Mouse (Mus musculus) lung, postnatal 25 days (tissue): ENCODE data around the gene B9d1.

Experiments used
- DNase-seq: peaks from one replicate; pipeline ENCODE4 v3.0.0; 2022; ENCODE audit warnings: low spot score

B9d1 gene

DNA sequence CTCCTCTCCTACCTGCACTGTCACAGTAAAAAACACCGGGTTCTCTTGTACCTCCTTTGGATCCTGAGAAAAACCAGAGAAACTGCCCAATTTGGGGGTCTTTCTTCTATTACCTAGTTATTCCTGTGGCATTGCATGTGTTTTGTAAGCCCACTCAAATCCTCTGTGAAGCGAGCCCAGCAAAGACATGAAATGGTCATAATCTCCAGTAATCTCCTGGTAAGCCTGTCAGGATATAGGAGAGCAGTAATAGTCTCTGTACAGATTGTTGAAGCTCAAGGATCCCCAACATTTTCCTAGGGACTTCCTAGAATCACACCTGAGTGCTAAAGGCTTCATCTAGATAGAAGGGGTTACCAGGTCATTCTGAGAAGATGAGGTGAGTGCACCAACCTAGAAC, 36.2 kb downstream of the B9d1 start:
- no peak for DNase-seq

GRCm38 (mm10) chr11:61545586-61545985, 40.6 kb downstream of the B9d1 start:
- no peak for DNase-seq

DNA sequence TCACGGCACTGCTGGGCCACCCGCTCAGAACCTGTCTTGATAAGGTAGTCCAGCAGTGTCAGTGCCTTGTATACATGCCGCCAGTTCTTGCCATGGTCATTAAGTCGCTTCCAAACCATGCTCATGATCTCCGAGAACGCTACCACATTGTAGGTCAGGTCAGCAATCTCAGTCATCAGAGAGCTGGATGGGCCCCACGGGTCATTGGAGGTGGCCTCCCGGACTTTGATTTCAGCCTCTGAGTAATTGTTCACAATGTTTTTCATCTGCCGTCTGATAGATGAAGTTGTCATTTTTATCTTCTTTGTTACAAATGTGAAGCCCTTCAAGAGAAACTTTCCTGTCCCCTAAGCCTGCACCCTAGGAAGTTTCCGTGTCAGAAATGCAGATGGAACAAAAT, 41.5 kb downstream of the B9d1 start:
- no peak for DNase-seq

DNA sequence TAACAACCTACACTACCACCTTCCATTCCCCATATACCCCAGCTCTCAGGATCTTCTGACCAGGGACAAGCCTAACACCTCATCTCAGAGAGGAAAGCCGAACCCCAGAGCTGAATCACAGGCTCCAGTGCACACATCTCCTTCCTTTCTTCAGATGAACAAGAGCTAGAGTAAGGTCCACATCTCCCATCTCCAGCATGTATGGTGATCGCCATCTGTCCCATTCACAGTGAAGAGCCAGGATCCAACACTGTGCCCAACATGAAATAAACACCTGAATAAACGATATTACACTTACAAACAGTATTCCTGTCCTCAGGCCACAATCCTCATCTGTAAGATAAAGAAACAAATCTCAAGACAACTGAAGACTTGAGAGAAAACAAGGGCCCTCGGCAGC, 42.8 kb downstream of the B9d1 start:
- no peak for DNase-seq

GRCm38 (mm10) chr11:61550631-61551030, 45.7 kb downstream of the B9d1 start:
- no peak for DNase-seq

GRCm38 (mm10) chr11:61553015-61553754, 48.2 kb downstream of the B9d1 start:
- no peak for DNase-seq

DNA sequence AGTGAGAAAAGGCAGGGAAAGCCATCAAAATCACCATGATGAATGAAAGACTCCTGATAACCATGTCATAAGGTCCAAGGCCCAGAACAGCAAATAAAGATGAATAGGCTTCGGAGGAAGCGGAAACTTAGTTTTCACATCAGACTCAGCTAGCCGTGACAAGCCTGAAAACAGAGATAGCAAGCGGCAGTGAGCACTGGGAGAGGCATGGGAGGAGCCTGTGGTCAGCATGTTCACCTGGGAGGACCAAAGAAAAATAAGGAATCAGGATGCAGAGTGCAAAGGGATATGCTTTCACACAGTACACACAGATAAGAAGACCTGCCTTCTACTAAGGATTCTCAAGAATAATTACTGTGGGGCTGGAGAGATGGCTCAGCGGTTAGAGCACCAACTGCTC, 54.6 kb downstream of the B9d1 start:
- no peak for DNase-seq

- peak; percentile 50 for DNase-seq
These were observed 57.5 kb downstream of the B9d1 start for GRCm38 (mm10) chr11:61562421-61562820.
